Mouse (Mus musculus) kidney, embryonic 16.5 days (tissue): ENCODE measurements around the gene Amdhd2. TPM values are rescaled to one million over a fixed set of nuclear protein-coding genes. Genes with fewer than 3 reads are reported as not detected.

Experiments
- ATAC-seq: fragments of 200-750 bp; cut with Nextera tagmentation; 2 replicates; pipeline ENCODE4 v1.8.0; 2017; ENCODE audit warnings: moderate TSS enrichment; ENCODE audit not compliant: low FRiP score, low TSS enrichment
- H3K27ac ChIP-seq: fragments of 300-500 bp; sonication (generic); 2 replicates; pipeline ENCODE4 v1.5.1; 2014; ENCODE audit warnings: low read length
- H3K27me3 ChIP-seq: fragments of 300-500 bp; sonication (generic); 2 replicates; pipeline ENCODE4 v1.6.1; 2014; ENCODE audit warnings: low read length, control low read depth, mixed read lengths; ENCODE audit not compliant: insufficient read depth
- H3K36me3 ChIP-seq: fragments of 300-500 bp; sonication (generic); 2 replicates; pipeline ENCODE4 v1.6.1; 2014; ENCODE audit warnings: low read length, control low read depth, mixed read lengths; ENCODE audit not compliant: insufficient read depth
- H3K4me1 ChIP-seq: fragments of 300-500 bp; sonication (generic); 2 replicates; pipeline ENCODE4 v1.6.1; 2014; ENCODE audit warnings: low read length, control low read depth, mixed read lengths; ENCODE audit not compliant: insufficient read depth
- H3K4me2 ChIP-seq: fragments of 300-500 bp; sonication (generic); replicated peaks from 2 replicates; pipeline ENCODE4 v1.6.1; 2014; ENCODE audit warnings: low read depth, low read length
- H3K4me3 ChIP-seq: fragments of 300-500 bp; sonication (generic); 2 replicates; pipeline ENCODE4 v1.5.1; 2014; ENCODE audit warnings: mild to moderate bottlenecking, low read length
- H3K9ac ChIP-seq: fragments of 300-500 bp; sonication (generic); replicated peaks from 2 replicates; pipeline ENCODE4 v1.6.1; 2014; ENCODE audit warnings: low read length
- H3K9me3 ChIP-seq: fragments of 300-500 bp; sonication (generic); 2 replicates; pipeline ENCODE4 v1.6.1; 2016; ENCODE audit warnings: low read length, control low read depth
- WGBS: fragments of 180-500 bp; shearing (Covaris S2); extraction: QIAGEN DNeasy Blood & Tissue Kit; methylation state at CpG from one replicate; pipeline ENCODE4 v1.1.7; 2014; 5-methylcytosine and 5-hydroxymethylcytosine counted together
- polyA plus RNA-seq: library from polyadenylated mRNA; unstranded; fragments of >200 nt; fragmentation: Nextera tagmentation; extraction: Ambion mirVana; gene quantifications from 2 replicates; pipeline ENCODE4 v1.2.1, GENCODE M21; 2015

The Amdhd2 gene
- polyA plus RNA-seq, 1 experiment from 2014 or later = 42.1 TPM

GRCm38 (mm10) chr17:24199741-24200140 lies 36.2 kb upstream of the Amdhd2 start:
- Histone ChIP-seq H3K27me3 (no peaks in the 10 kb centered on the region), H3K9ac (no peak overlapping the region), H3K4me3 (no peak overlapping the region), H3K36me3 (no peaks in the 10 kb centered on the region), H3K4me1 (peaks cover 6% of the 10 kb centered on the region), H3K9me3 (no peaks in the 10 kb centered on the region), H3K27ac (no peak overlapping the region), H3K4me2 (no peak overlapping the region)
- 60% methylated on average over 4 of the region's 4 CpGs for WGBS
- no peak for ATAC-seq

- H3K27ac ChIP-seq = no peak overlapping the region
- H3K4me1 ChIP-seq = peaks cover 2% of the 10 kb centered on the region
- no peaks in the 10 kb centered on the region for H3K9me3 ChIP-seq
- no peak overlapping the region for H3K9ac ChIP-seq
- no peak overlapping the region for H3K4me2 ChIP-seq
- H3K27me3 ChIP-seq = no peaks in the 10 kb centered on the region
- WGBS = 95% methylated on average over 4 of the region's 4 CpGs
- no peaks in the 10 kb centered on the region for H3K36me3 ChIP-seq
- ATAC-seq = no peak
- H3K4me3 ChIP-seq = no peak overlapping the region
These were observed 35.7 kb upstream of the Amdhd2 start for GRCm38 (mm10) chr17:24199252-24199651.

- Histone ChIP-seq H3K4me1 (no peaks in the 10 kb centered on the region; the same call in 1 of the 2 replicates), H3K27me3 (no peaks in the 10 kb centered on the region), H3K9me3 (no peaks in the 10 kb centered on the region), H3K27ac (no peak overlapping the region), H3K4me2 (no peak overlapping the region), H3K36me3 (no peaks in the 10 kb centered on the region), H3K9ac (no peak overlapping the region), H3K4me3 (no peak overlapping the region)
- 77% methylated on average over 15 of the region's 15 CpGs for WGBS
- ATAC-seq = no peak
These were observed 33.7 kb upstream of the Amdhd2 start for GRCm38 (mm10) chr17:24197032-24197824.

DNA sequence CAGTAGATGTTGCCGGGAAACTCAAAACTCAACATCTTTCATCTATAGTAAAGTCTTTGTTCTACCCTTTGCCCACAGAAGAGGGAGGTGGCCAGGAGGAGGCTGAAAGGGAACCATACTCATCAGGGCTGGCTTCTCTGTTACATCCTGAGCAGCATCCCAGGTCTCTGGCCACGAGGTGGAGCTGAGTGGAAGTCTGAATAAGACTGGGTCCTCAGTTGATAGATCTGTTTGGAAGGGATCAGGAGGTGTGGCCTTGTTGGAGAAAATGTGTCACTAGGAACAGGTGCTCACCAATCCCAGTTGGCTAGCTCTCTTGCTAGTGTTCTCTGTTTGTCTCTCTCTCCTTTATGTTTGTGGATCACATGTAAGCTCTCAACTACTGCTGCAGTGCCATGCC lies 31.8 kb upstream of the Amdhd2 start:
- no peak overlapping the region for H3K27ac ChIP-seq
- H3K27me3 ChIP-seq = no peaks in the 10 kb centered on the region
- H3K36me3 ChIP-seq = no peaks in the 10 kb centered on the region
- WGBS = 80% methylated on average over 2 of the region's 2 CpGs
- no peak overlapping the region for H3K4me3 ChIP-seq
- ATAC-seq = no peak
- no peaks in the 10 kb centered on the region; the same call in 1 of the 2 replicates for H3K4me1 ChIP-seq
- H3K9me3 ChIP-seq = no peaks in the 10 kb centered on the region
- no peak overlapping the region for H3K4me2 ChIP-seq
- no peak overlapping the region for H3K9ac ChIP-seq

- H3K27ac ChIP-seq = no peak overlapping the region
- 85% methylated on average over 5 of the region's 5 CpGs for WGBS
- no peak for ATAC-seq
- H3K27me3 ChIP-seq = no peaks in the 10 kb centered on the region
- H3K4me1 ChIP-seq = no peaks in the 10 kb centered on the region
- no peak overlapping the region for H3K4me2 ChIP-seq
- no peaks in the 10 kb centered on the region for H3K9me3 ChIP-seq
- no peak overlapping the region for H3K4me3 ChIP-seq
- no peak overlapping the region for H3K9ac ChIP-seq
- no peaks in the 10 kb centered on the region for H3K36me3 ChIP-seq
These were observed 30.2 kb upstream of the Amdhd2 start for GRCm38 (mm10) chr17:24193769-24194168.

- Histone ChIP-seq H3K9ac (no peak overlapping the region), H3K4me2 (no peak overlapping the region), H3K27me3 (no peaks in the 10 kb centered on the region), H3K4me1 (no peaks in the 10 kb centered on the region), H3K27ac (no peak overlapping the region), H3K4me3 (no peak overlapping the region), H3K9me3 (no peaks in the 10 kb centered on the region), H3K36me3 (no peaks in the 10 kb centered on the region)
- no peak for ATAC-seq
- 92% methylated on average over 8 of the region's 8 CpGs for WGBS
These were observed 29.7 kb upstream of the Amdhd2 start for GRCm38 (mm10) chr17:24193268-24193667.

- H3K9ac ChIP-seq = no peak overlapping the region
- no peaks in the 10 kb centered on the region for H3K27me3 ChIP-seq
- H3K4me3 ChIP-seq = no peak overlapping the region
- no peaks in the 10 kb centered on the region for H3K9me3 ChIP-seq
- no peak overlapping the region for H3K27ac ChIP-seq
- no peak for ATAC-seq
- H3K4me1 ChIP-seq = no peaks in the 10 kb centered on the region
- H3K36me3 ChIP-seq = no peaks in the 10 kb centered on the region
- H3K4me2 ChIP-seq = no peak overlapping the region
- WGBS = 60% methylated on average over 8 of the region's 8 CpGs
These were observed 29.3 kb upstream of the Amdhd2 start for GRCm38 (mm10) chr17:24192848-24193247.

- no peaks in the 10 kb centered on the region for H3K36me3 ChIP-seq
- no peak overlapping the region for H3K4me2 ChIP-seq
- H3K4me1 ChIP-seq = no peaks in the 10 kb centered on the region
- no peaks in the 10 kb centered on the region for H3K27me3 ChIP-seq
- 64% methylated on average over 4 of the region's 4 CpGs for WGBS
- H3K4me3 ChIP-seq = no peak overlapping the region
- no peak overlapping the region for H3K27ac ChIP-seq
- no peak for ATAC-seq
- no peak overlapping the region for H3K9ac ChIP-seq
- no peaks in the 10 kb centered on the region for H3K9me3 ChIP-seq
These were observed 27.9 kb upstream of the Amdhd2 start for GRCm38 (mm10) chr17:24191481-24191880.

- Histone ChIP-seq H3K4me3 (no peak overlapping the region), H3K9ac (no peak overlapping the region), H3K27ac (no peak overlapping the region), H3K4me1 (no peaks in the 10 kb centered on the region), H3K27me3 (no peaks in the 10 kb centered on the region), H3K9me3 (no peaks in the 10 kb centered on the region), H3K4me2 (no peak overlapping the region), H3K36me3 (no peaks in the 10 kb centered on the region)
- ATAC-seq = no peak
- 90% methylated on average over 2 of the region's 2 CpGs for WGBS
These were observed 27.4 kb upstream of the Amdhd2 start for GRCm38 (mm10) chr17:24190934-24191333.

DNA sequence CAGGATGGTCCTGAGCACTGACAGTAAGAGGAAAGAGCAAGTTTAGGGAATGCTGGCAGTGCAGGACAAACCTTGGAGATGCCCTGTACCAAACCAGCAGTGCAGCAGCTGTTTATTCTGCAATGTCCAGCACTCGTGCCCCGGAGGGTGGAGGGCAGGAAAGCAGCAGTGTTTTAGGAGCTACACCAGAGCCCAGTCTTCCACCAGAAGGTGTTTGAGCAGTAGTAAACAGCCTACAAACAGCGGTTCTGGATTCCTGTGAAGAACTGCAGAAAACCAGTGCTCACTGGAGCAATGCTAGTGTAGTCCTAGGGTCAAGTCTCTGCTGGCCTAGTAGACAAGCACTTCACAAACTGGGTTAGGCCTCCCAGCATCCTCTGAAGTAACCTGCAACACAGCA lies 10.7 kb upstream of the Amdhd2 start:
- no peak for ATAC-seq
- 71% methylated on average over 3 of the region's 3 CpGs for WGBS
- H3K36me3 ChIP-seq = no peaks in the 10 kb centered on the region

More for the DNA sequence above, 10.7 kb upstream of the Amdhd2 start:
- Histone ChIP-seq H3K9me3 (no peaks in the 10 kb centered on the region), H3K4me1 (peaks cover 6% of the 10 kb centered on the region), H3K9ac (no peak overlapping the region), H3K4me2 (no peak overlapping the region), H3K4me3 (no peak overlapping the region), H3K27me3 (no peaks in the 10 kb centered on the region), H3K27ac (no peak overlapping the region)
